Mouse (Mus musculus) embryo, embryonic 10.5 days (tissue): ENCODE results near the gene Tspan8.
"Not testable (repeated sequence)": the region's sequence is repeated elsewhere in the genome, so short reads cannot be mapped to it uniquely, and the experiment has no call there.

Experiments used
- DNase-seq: peaks from one replicate; pipeline ENCODE4 v3.0.0-alpha.2; 2015; ENCODE audit warnings: low spot score

The Tspan8 gene

GRCm38 (mm10) chr10:115816511-115816910 lies at the start of gene Tspan8:
Gene Tspan8 (plus strand): TSS chr10:115816832.
- no peak for DNase-seq

DNA sequence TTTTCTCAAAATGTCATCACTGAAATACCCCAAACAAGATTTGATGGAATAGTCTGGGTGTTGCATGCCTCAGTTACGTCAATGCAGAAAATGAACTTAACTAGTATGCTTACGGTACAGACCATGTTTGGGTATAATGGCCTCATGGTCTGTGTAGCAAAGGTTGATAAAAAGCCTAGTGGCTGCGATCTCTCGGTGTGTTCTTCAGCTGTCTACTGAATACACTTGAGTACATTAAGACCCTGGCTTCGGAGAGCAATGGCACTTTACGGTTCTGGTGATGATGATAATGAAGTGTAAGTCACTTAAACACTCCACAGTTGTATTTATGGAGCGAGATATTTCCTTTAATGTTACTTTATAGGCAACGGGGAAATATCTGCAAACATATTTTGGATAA lies 46.6 kb upstream of the Tspan8 start:
- no peak for DNase-seq

GRCm38 (mm10) chr10:115774451-115774850 lies 42.2 kb upstream of the Tspan8 start:
- no peak for DNase-seq

DNA sequence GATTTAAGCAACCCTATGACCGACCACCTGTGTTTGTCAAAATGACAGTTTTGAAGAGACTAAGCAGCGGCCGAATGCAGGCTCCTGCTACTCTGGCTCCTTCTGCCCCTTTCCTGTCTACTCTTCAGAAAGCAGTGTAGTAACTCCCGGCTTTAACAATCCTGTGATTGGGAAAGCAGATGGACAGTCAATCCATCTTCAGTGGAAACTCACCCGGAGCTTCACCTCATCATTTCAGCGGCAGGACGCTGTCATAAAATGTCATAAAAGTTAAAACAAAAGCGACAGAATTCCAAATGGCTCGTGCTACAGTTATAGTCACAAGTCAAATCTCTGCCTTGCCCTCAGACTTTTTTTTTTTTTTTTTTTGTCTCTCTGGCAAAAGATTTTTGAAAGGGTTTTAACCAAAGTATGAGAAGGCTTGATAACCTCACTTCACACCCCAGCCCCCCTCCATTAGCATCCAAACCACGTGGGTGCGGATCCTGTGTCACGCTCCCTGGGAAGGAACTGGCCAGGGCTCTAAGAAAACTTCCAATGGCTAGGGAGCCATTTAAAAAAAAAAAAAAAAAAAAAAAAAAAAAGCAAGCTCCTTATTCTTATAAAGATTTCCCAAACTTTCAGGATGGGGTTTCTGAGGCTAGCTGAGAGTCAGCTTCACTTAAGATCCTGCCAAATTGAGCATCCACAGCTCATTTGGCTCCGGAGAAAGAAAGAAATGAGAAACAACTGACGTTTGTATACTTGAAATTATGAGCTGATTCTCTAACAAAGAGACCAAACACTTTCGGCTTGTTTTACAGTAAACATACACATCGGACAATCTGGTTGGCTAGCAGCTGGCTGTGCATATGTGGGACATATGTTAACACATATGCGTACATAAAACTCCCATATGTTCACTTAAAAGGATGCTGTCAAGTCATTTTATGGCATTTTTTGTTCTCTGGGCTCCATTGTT lies 40.4 kb upstream of the Tspan8 start:
- DNase-seq = peak; percentile 37

DNA sequence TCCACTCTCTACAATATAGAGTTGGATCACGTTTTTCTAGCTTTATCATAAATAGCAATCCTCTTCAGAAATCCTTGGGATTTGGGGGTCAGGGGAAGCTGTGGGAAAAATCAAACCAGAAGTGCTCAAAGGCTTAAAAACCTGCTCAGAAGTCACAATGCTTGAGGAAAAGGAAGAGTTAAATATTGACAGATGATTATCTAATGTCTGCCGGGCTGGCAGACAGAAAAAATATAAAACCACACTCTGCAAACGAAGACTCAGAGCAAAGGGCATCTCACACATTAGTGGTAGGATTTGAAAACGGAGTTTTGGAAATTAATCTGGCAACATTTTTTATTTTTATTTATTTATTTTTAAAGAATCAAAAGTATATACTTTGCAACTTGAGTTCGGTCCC lies 39.3 kb upstream of the Tspan8 start:
- DNase-seq = no peak

- peak; percentile 52 for DNase-seq
Observed at GRCm38 (mm10) chr10:115778624-115779023, 38.0 kb upstream of the Tspan8 start.

DNA sequence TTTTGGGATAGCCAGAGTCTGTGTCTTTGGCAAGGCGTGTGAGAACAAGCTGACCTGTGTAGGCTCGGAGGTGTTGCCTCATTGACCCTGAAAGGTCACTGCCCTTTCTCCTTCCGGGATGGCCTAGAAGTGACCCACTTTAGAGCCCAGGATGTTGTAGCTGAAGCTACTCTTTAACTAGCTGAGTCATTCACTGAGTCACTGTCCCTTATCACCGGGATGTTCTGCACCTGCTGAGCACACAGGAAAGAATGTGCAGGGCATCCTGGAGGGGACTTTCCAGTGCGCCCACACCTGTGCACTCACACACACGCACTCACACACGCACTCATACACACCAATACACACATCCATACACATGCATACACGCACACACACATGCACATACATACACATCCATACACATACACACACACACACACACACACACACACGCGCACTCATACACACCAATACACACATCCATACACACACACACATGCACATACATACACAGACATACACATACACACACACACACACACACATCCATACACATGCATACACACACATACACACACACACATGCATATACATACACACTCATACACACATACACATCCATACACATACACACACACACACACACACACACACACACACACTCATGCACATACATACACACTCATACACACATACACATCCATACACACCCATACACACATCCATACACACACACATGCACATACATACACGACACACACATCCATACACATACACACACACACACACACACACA lies 36.2 kb upstream of the Tspan8 start:
- DNase-seq = no peak

- no peak for DNase-seq
Observed at GRCm38 (mm10) chr10:115783232-115783631, 33.4 kb upstream of the Tspan8 start.

GRCm38 (mm10) chr10:115790788-115791187 lies 25.8 kb upstream of the Tspan8 start:
- no peak for DNase-seq

GRCm38 (mm10) chr10:115796072-115796788 lies 20.4 kb upstream of the Tspan8 start:
- DNase-seq = no peak

GRCm38 (mm10) chr10:115801464-115801863 lies 15.2 kb upstream of the Tspan8 start:
- no peak for DNase-seq

DNA sequence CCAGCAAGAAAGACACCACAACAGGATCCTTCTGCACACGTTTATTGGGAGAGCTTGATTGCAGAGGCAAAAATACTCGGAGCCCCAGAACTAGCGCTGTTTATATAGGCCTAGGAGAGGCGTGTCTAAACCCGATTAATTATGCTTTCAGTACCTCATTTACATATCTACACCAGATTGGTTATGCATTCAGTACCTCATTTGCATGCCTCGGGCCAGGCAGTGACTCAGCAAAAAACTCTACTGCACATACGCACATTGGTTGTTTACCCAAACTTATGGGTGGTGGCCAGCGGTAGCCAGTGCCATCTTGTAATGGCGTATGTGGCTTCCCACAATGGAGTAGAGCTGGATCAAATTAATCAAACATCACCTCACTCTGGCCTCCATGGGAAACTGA lies 13.6 kb upstream of the Tspan8 start:
- DNase-seq = not testable (repeated sequence)

- no peak for DNase-seq
Observed at GRCm38 (mm10) chr10:115803765-115804164, 12.9 kb upstream of the Tspan8 start.

DNA sequence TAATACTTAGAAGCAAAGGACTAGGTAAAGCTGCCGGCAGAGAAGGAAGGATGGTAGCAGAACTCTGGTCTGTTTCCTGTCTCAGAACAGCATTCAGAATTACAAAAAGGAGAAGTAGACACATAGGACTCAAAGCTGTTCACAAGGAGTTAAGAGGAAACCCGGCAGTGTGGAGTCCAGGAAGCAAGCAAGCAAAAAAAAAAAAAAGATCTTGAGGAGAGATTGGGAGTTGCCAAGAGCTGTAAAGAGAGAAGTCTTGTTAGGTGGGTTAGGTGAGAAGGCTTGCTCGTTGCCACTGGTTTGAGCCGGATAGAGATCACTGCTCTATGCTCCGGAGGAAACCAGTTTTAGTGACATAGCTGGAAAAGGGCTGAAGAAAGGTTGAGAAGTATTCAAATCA lies 10.6 kb upstream of the Tspan8 start:
- DNase-seq = no peak

- DNase-seq = no peak
Observed at GRCm38 (mm10) chr10:115809169-115809568, 7.5 kb upstream of the Tspan8 start.

DNA sequence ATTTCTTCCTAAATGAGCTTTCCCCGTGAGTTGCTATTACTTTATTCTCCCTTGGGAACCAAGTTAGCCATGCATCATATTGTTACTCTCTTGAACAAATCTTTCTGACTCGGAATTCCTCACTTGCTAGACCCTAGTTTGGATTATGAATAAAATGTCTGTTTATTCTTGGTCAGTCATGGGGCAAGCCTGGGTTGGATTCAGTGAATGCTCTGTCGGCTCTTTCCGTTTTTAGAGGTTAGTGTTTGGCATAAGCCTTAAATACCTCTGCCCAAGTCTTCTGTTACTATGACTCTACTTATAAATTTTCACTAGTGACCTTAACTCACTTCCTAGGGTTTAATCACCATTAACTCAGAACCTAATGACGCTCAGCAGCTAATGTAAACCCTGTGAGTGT lies 5.1 kb upstream of the Tspan8 start:
- DNase-seq = peak; percentile 17

- DNase-seq = no peak
Observed at GRCm38 (mm10) chr10:115814878-115815277, 1.8 kb upstream of the Tspan8 start.

GRCm38 (mm10) chr10:115817056-115817724 lies 558 bp downstream of the Tspan8 start:
- no peak for DNase-seq

- DNase-seq = no peak
Observed at GRCm38 (mm10) chr10:115825289-115825688, 8.7 kb downstream of the Tspan8 start.

GRCm38 (mm10) chr10:115828872-115829271 lies 12.2 kb downstream of the Tspan8 start:
- no peak for DNase-seq

GRCm38 (mm10) chr10:115829696-115830095 lies 13.1 kb downstream of the Tspan8 start:
- DNase-seq = no peak

- DNase-seq = no peak
Observed at GRCm38 (mm10) chr10:115830726-115831125, 14.1 kb downstream of the Tspan8 start.
